Mouse (Mus musculus): ENCODE data around the gene Phc3.

The Phc3 gene

DNA sequence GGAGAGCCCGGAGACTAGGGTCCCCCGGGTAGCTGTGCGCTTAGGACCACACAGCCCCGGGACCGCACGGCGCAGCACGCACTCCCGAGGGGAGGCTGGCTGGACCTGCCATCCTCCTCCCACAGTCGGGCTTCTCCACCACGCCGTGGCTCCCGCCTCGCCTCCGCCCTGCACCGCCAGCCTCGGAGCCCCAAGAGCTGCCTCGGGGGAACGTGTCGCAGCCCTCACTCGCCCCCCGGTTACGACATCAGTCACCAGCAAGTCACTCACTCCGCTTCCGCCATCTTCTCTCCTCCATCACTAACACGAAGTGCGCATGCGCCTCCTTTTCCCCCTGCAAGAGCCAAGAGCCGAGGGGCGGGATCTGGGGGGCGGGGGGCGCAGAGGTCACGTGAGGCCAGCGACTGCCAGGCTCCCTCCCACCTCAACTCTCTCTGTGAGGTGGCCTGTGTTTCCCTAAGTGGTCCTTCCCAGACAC is at the start of gene Phc3:
Gene Phc3 (minus strand): TSS at position 312 of the 478 bp plus-strand sequence.
- DNase-seq = peak; percentile 90

DNA sequence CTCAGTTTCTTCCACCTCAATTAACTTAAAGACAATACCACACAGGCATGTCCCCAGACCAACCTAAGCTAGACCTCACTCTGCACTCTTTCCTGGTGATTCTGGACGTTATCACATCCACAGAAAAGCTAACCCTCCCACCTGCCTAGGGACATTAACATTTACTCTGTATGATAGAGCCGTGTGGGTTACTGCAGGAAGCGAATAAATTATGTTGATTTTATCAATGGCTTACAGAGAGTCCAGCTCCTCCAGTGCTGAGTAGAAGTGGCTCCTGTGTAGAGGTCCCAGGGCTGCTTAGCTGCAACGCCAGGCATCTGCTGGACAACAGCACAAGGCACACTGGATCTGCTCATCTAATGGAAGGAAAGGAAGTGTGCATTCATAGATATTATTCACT is 48.4 kb upstream of the Phc3 start:
- DNase-seq = no peak

DNA sequence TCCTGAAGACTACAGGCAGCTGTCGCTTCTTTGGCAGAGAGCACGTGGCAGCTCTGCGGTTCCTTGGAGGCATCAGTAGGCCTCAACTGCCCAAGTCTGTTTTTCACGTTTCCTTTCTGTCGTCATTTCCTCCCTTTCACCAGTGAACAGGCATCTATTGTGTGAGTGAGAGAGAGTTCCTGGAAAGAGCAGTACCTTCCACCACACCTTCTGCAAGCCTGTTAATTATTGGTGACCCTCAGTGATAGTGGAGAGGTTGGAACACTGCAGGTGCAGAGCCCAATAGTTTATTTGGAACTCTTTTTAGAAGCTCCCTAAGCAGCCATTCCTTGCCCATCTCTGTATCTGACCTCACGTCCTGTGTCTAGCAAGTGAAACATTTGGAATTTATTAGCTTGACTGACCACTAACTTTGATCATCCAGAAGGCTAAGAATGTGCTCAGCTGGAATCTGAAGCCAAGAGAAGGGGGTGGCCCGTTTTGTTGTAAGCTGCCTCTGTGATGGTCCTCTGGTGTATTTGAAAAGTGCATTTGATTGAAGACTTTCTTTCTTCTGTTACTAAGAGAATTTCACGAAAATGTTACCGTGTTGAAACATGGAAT is 47.5 kb upstream of the Phc3 start:
- DNase-seq = no peak

DNA sequence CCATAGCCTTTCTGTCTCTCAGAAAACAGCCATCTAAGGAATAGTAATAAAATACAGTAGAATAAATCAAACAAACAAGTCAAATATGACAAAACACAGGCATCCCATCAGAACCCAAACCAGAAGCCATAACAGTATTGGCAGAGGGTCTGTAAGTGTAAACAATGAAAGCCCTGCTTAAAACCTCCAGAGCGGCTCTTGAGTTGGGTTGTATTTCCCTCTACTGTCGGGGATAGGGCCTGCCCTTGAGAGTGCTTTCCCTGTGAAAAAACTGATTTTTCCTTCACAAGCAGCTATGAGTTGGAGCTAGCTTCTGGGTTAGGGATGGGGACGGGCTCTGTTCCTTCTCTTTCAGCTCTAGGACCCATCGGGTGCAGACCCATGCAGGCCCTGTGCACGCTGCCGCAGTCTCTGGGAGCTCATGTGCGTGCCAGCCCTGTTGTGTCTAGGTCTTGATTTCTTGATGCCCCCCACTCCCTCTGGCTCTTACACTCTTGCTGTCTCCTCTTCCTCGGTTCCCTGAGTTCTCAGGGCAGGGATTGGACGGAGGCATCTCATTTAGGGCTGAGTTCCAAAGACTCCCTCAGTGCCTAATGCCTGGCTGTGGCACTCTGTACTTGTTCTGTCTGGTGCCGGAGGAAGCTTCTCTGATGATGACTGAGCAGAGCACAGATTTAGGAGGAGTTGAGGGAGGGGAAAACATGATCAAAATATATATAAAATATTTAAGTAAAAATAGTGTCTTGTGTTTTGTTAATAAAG is 46.6 kb upstream of the Phc3 start:
- DNase-seq = no peak

DNA sequence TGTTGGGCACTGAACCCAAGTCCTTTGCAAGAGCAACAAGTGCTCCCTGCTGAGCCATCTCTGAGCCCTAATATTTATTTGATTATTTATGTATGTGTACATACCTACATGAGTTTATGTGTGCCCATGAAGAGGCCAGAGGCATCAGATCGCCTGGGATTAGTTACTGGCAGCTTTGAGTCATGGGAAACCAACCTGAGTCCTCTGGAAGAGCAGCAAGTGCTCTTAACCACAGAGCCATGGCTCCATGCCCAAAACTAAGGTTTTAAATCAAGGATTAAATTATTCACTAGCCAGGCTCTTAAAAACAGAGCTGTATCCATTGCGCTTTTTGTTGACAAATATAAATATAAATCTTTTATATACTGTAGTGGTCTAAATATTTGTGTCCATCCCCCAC is 45.2 kb upstream of the Phc3 start:
- no peak for DNase-seq

DNA sequence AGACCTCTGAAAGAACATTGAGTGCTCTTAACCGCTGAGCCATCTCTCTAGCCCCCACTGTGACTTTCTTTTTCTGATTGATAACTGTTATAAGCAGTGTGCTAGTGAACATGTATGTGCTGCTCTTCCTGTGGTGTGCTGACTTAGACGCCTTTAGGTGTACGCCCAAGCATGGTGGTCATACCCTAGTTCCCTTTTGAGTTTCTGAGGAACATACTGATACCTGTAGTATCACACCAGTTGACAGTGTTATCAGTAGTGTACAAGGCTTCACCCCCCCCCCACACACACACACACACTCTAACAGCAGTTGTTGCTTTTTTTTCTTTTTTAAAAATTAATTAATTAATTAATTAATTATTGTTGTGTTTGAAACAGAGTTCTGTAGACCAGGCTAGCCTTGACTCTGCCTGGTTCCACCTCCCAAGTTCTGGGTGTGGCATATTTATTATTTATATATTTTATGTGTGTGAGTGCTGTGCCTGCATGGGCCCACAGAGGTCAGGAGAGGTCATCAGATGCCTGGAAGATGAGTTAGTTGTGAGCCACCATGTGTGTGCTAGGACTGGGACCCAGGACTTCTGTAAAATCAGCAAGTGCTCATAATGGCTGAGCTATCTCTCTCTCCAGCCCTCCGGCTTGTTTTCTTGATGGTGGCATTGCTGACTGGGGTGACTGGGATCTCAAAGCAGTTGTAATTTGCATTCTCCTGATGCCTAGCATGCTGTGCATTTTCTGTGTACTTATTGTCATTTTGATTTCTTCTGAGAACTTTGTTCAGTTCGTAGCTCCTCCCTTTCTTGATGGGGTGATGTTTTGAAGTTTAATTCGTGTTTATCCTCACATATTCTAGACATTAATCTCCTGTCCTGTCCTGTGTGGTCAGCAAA is 35.4 kb upstream of the Phc3 start:
- DNase-seq = no peak

DNA sequence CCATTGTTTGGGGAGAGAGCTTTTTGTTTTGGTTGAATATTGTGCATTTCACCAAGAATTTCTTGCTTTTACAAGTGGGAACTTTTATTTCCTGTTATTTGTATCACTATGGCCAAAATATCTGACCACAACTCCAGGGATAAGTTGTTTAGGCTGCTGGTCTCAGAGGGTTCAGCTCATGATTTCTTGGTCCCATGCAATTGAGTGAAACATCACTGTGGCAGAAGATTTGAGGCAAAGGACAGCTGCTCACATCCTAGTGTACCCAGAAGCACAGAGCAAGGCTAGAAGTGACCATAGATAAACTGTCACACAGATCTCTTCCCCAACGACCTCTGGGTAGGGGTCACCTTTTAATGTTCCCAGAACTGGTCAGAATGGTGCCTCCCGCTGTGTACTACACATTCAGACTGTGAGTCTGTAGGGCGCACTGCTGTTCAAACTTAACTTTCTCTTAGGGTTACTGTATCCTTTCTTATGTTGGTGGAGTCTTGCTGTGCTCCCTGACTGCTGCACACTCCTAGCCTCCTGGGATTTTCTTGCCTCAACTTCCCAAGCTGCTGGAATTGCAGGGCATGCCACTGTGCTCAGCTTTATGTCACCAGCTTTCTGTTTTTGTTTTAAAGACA is 31.9 kb upstream of the Phc3 start:
- DNase-seq = no peak

DNA sequence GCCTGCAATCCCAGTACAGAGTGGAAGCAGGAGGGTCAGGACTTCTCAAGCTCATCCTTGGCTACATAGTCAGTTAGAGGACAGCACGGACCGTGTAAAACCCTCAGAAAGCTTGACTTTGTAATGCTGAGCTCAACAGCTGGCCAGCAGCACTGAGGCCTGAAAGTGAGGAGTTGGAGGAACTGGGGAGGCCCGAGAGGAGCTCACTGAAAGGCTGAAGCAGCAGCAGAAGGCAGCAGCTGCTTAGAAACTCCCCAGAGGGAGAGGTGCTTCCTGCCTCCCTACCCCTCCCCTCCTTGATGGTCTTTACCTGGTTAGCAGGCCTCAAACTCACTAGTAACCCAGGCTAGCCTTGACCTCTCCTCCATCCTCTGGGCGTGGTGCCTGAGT is 30.8 kb upstream of the Phc3 start:
- no peak for DNase-seq

DNA sequence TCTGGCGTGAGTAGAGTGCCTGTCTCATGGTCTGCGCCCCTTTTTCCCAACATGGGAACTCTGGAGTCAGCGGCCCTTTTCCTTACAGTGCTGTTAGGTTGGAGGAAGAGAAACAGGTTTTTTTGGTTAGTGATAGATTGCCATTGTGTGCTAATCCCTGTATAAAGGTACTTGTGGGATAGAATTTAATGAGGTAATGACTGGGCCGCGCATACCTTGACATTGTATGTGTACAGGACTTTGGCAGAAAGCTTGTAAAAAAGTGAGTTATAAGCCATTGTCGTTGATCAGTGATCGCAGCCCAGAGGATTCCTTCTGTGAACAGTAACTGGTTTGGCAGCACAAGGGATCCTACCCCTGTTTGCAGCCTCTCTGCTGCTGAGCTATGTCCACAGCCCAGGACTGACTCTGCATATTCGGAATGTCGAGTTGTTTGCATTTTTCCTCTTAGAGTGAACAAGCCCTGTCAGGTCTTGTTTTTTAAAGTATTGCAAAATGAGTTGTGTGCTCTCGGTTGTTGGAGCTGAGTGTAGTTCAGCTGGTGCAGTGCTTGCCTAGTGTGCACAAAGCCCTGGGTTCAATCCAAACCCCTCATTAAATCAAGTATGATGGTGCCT is 30.3 kb upstream of the Phc3 start:
- no peak for DNase-seq

DNA sequence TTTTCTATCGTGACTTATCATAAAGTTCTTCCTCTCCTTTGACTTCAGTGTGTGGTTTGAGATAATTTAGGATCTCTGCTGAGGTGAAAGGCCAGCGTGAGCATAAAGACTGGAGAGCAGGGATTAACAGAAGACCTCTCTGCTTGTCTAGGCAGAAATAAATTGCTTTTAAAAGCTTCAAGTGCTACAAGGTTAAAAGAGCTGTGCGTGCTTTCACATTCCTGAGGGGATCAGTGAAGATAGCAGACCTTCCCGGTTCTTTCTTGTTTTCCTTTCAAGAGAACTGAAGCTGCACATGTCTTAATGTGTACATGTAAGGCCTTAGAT is 27.4 kb upstream of the Phc3 start:
- DNase-seq = no peak

DNA sequence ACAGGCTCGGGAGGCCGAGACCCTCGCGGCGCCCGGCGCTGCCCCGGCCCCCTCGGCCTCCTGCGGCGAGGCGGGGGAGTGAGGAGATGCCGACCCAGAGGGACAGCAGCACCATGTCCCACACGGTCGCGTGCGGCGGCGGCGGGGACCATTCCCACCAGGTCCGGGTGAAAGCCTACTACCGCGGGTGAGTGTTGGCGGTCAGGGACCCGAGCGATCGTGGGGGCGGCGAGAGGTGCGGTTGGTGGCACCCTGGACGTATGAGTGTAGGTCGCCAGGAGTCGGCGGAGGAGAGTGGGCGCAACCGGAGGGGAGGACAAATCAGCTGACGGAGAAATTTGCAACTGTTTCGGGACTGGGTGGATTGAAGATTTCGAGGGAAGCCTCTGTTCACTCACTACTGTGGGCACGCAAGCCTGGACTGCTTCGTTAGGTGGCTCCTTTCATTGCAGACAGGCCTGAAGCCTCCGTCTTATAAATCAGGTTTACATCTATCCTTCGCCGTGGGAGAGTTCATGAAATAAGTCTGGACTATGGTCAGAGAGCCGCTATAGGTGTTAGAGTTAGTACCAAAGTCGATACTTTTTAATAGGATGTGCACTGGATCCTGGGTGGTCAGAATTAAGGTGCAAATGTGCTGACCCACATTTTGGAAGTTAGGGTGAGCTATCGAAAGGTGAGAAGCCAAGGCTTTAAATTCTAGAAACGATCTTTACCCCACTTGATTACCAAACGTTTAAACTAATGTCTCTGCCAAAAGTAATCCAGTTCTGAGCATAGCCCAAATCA is 26.9 kb upstream of the Phc3 start:
- DNase-seq = no peak

DNA sequence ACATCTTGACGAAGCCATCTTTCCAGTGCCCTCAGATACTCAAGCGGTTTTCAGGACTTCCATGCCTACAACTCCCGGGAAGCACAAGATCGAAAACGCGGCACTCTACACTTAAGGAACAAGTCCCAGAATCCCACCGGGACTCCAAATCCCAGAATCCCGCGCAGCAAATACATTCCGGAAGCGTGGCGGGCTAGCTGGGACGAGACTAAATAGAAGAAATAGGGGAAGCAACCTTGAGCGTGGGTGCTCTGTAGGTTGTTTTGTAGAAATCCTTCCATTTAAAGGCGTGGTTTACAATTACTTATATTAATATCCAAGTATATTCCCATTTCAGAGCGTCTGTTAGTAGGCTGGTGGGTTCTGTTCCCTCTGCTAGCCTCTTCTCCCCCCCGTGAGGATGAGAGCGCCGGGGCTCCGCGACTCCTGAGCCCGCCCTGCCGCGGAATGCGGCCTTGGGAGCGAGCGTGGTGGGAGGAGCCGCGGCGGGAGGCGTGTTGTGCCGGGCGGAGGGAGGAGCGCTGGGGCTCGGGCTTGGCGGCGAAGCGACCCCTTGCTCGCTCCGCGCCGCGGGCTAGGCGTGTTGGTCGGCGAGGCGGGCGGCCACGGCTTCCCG is 26.2 kb upstream of the Phc3 start, which contains the start of gene Prkci:
Gene Prkci (plus strand): TSS at position 465 of the 616 bp plus-strand sequence.
- peak; percentile 93 for DNase-seq

DNA sequence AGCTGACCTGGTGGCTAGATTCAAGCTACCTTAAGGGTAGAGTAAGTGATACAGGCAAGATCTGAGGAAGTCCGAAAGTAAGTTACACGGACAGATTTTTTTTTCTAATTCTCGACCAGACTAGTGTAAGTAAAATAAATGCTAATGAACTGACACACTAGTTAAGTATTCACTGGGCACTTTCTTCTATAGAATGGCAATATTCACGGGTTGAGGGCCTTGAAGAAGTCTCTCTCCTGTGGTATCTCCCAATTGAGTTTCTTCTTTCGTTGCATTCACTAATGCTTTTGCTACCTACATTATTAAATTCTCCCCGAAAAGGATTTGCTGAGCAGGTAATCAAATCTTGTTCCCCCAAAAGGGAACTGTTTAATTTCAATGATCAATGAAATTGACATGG is 25.6 kb upstream of the Phc3 start:
- DNase-seq = no peak

DNA sequence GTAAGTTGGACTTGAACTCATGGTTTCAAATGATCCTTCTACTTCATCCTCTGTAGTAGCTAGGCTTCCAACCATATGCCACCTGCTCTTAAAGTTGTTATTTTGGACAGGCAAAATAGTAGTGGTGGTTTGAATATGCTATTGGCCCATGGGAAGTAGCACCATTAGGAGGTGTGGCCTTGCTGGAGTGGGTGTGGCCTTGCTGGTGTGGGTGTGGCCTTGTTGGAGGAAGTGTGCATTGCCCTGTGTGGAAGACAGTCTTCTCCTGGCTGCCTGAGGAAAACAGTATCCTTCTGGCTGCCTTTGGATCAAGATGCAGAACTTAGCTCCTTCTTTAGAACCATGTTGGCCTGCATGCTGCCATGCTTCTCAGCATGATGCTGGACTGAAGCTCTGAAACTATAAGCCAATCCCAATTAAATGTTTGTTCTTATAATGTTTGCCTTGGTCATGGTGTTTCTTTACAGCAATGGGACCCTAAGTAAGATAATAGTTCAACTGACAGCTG is 23.9 kb upstream of the Phc3 start:
- DNase-seq = no peak

DNA sequence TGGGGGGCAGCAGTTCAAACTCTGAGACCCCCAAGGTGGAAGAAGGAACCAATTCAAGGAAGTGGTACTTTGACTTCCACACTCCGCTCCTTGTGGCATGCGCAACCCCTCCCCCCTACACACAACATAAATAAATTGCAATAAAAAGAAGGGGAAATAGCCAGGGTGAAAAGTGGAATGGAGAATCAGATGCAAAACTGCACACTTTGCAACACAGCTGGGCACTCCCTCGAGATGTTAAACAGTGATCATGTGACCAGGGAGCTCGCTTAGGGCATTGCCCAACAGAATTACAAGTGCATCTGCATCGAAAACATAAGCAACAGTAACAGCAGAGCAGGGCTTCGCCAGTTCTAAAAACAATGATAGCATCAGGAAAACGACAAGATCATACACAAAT is 22.9 kb upstream of the Phc3 start:
- DNase-seq = no peak

DNA sequence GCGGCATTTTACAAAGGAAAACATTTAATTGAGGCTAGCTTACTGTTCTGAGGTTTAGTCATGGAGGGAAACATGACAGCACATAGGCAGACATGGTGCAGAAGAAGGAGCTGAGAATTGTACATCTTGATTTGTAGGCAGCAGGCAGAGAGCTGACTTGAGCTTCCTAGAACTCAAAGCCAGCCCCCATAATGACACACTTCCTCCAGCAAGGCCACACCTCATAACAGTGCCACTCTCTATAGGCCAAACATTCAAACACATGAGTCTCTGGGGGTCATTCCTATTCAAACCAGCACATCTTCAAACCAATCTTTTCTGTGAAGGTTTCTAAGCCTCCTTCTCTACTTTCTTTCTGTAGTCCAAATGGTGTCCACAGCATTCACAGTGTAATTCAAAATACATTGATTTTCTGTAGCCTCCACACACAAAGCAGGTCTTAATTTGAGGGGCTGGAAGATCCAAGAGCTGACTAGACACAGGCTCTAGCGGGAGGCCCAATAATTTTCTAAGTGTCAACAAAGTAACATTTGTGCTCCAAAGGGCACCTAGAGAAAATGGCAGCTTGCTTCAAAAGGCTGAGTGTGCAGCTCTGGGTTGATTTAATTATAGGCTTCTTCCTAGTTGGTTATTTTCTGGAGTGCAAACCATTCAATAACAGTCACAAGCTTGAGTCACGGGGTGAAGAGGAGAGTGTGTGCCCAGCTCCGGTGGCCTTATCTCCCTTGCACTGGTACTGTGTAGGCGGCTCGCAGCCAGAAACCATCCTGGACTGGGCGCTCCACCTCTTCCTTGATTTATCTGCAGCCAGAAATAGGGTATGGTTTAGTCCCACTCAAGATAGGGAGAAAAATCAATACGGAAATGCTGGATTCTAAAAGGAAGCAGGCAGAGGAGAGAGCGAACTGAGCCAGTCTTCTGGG is 18.4 kb upstream of the Phc3 start:
- no peak for DNase-seq

DNA sequence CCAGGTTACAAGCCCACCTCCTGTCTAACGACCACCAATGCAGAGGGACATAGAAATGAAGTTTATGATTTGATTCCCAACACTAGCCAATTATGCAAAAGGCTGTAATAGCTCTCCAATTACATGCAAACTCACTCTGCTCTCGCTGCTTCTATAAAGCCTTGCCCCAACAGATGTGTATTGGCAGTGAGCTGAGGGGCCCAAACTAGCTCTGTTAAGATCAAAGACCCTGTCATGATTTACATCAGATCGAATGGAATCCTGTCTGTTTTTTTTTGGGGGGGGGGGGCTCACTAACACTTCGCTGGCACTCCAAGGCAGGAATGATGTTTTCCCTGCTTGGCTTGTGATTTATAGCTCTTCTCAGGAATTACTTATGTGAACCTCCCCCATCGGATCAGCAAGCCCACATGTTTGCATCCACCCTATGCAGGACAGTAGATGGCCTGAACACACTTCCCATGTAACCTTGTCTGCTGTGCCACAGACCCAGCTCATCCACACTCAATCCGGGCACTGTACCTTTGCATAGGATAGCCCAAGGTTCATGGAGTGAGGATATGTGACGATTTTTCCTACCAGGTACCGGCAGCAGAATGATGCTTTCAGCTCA is 13.8 kb upstream of the Phc3 start:
- no peak for DNase-seq

DNA sequence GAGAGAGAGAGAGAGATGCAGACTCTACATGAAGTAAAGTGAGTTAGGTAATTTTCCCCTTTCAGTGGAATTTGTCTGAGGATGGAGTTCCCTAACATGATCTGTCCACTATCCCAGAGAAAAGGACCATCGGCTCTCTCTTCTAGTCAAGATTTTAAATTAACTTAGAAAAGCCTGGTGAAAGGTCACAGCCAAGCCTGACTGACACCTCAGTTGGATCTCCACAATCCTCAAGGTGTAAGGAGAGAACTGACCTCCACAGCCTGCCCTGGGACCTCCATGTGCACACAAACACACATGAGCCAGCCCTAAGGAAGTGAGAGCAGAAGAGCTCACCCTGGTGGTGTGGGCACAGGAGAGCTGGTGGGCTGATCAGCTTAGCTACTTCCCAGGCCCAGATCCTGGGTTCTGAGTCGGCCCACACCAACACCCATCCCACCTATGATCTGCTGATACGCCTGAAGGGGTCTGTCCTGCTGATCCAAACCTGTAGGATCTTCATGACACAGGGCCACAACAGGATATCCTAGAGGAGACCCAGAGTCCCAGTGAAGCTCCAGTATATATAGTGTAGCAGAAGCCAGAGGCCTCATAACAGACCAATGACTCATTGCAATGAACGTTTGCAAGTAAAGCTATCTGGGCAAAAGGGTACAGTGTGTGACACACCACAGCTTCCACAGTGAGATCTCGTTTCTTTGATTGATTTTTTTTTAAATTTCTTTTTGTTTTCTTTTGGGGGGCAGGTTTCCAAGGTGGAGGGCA is 12.6 kb upstream of the Phc3 start:
- DNase-seq = no peak
